Mouse (Mus musculus): ENCODE data around the gene Cntnap5b. TPM values are rescaled to one million over a fixed set of nuclear protein-coding genes. Genes with fewer than 3 reads are reported as not detected.

Cntnap5b gene
- polyA plus RNA-seq, 1 experiment = 56.1 TPM

- no peak for TF ChIP-seq POLR2A (IDR thresholded peaks at IDR 0.05; ENCODE audit: control insufficient read depth, low read depth, low read length)
- no peak for TF ChIP-seq CTCF (IDR thresholded peaks at IDR 0.05; ENCODE audit: control insufficient read depth, insufficient read depth, insufficient replicate concordance, low read depth, low read length)
- Histone ChIP-seq H3K36me3 (ENCODE audit: control insufficient read depth, insufficient read depth, low read length) (no peaks in the 10 kb centered on the region), H3K4me3 (ENCODE audit: control insufficient read depth, low read depth, low read length) (no peak overlapping the region), H3K27ac (ENCODE audit: control insufficient read depth, insufficient read depth, low read depth, low read length) (no peak overlapping the region), H3K4me1 (ENCODE audit: control insufficient read depth, insufficient read depth, low read length) (no peaks in the 10 kb centered on the region), H3K27me3 (ENCODE audit: control insufficient read depth, insufficient read depth, low read length) (no peaks in the 10 kb centered on the region)
Measured at GRCm38 (mm10) chr1:100394034-100394433, 621.5 kb downstream of the Cntnap5b start.

DNA sequence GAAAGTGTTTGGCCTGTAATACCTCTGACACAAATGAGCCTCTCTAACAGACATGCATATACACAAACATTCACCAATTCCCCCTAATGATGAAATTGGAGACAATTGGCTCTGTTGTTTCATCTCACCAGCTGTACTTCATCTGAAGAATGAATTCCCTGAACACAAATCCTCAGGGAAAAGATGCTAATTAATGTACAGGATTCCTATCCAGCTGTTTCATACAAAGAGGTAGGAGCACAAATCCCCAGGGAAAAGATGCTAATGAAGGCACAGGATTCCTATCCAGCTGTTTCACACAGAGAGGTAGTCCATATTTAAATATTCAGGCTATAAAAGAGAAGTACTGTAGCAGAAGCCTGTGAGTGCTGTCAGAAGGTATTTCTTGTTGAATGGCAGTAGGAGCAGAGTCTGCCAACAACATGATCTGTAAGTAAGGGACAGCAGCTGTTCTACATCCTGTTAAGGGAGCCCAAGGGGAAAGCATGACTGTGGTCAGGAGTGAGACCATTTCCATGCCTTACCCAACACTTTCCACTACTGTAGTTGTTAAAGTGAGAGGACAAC, 644.2 kb downstream of the Cntnap5b start:
- no peaks in the 10 kb centered on the region for H3K27me3 ChIP-seq (ENCODE audit: control insufficient read depth, insufficient read depth, low read length)
- H3K27ac ChIP-seq (ENCODE audit: control insufficient read depth, insufficient read depth, low read depth, low read length) = no peak overlapping the region
- no peaks in the 10 kb centered on the region for H3K36me3 ChIP-seq (ENCODE audit: control insufficient read depth, insufficient read depth, low read length)
- H3K4me3 ChIP-seq (ENCODE audit: control insufficient read depth, low read depth, low read length) = no peak overlapping the region
- TF ChIP-seq POLR2A (IDR thresholded peaks at IDR 0.05; ENCODE audit: control insufficient read depth, low read depth, low read length) (no peak), CTCF (IDR thresholded peaks at IDR 0.05; ENCODE audit: control insufficient read depth, insufficient read depth, insufficient replicate concordance, low read depth, low read length) (no peak)
- H3K4me1 ChIP-seq (ENCODE audit: control insufficient read depth, insufficient read depth, low read length) = no peaks in the 10 kb centered on the region

GRCm38 (mm10) chr1:100430038-100430774, 657.6 kb downstream of the Cntnap5b start:
- Histone ChIP-seq H3K27me3 (ENCODE audit: control insufficient read depth, insufficient read depth, low read length) (no peaks in the 10 kb centered on the region), H3K4me3 (ENCODE audit: control insufficient read depth, low read depth, low read length) (no peak overlapping the region), H3K27ac (ENCODE audit: control insufficient read depth, insufficient read depth, low read depth, low read length) (no peak overlapping the region), H3K36me3 (ENCODE audit: control insufficient read depth, insufficient read depth, low read length) (no peaks in the 10 kb centered on the region), H3K4me1 (ENCODE audit: control insufficient read depth, insufficient read depth, low read length) (no peaks in the 10 kb centered on the region)
- no peak for TF ChIP-seq POLR2A (IDR thresholded peaks at IDR 0.05; ENCODE audit: control insufficient read depth, low read depth, low read length)

- Histone ChIP-seq H3K27ac (ENCODE audit: control insufficient read depth, insufficient read depth, low read depth, low read length) (no peak overlapping the region), H3K4me1 (ENCODE audit: control insufficient read depth, insufficient read depth, low read length) (no peaks in the 10 kb centered on the region), H3K36me3 (ENCODE audit: control insufficient read depth, insufficient read depth, low read length) (no peaks in the 10 kb centered on the region), H3K4me3 (ENCODE audit: control insufficient read depth, low read depth, low read length) (no peak overlapping the region), H3K27me3 (ENCODE audit: control insufficient read depth, insufficient read depth, low read length) (no peaks in the 10 kb centered on the region)
- no peak for TF ChIP-seq POLR2A (IDR thresholded peaks at IDR 0.05; ENCODE audit: control insufficient read depth, low read depth, low read length)
- TF ChIP-seq CTCF (IDR thresholded peaks at IDR 0.05; ENCODE audit: control insufficient read depth, insufficient read depth, insufficient replicate concordance, low read depth, low read length) = no peak
Measured at GRCm38 (mm10) chr1:100463877-100464276, 691.3 kb downstream of the Cntnap5b start.

DNA sequence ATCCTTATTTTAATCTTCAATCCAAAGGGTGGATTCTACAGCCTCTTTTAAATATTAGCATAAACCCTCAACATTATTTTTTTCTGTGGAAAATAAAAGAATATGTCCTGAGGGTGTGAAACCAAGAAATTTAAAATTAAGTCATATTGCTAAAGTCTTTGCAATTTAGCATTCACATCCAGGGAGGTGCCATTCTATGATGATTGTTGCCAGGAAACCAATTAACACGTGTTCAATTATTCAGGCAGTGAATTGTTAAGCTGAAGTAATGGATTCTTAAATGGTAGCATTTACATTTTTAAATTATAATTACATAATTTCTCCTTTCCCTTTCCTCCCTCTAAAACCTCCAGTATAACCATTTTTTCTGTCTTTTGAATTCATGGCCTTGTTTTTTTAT, 692.7 kb downstream of the Cntnap5b start:
- Histone ChIP-seq H3K27ac (ENCODE audit: control insufficient read depth, insufficient read depth, low read depth, low read length) (no peak overlapping the region), H3K36me3 (ENCODE audit: control insufficient read depth, insufficient read depth, low read length) (no peaks in the 10 kb centered on the region), H3K27me3 (ENCODE audit: control insufficient read depth, insufficient read depth, low read length) (no peaks in the 10 kb centered on the region), H3K4me1 (ENCODE audit: control insufficient read depth, insufficient read depth, low read length) (no peaks in the 10 kb centered on the region), H3K4me3 (ENCODE audit: control insufficient read depth, low read depth, low read length) (no peak overlapping the region)
- TF ChIP-seq POLR2A (IDR thresholded peaks at IDR 0.05; ENCODE audit: control insufficient read depth, low read depth, low read length) (no peak), CTCF (IDR thresholded peaks at IDR 0.05; ENCODE audit: control insufficient read depth, insufficient read depth, insufficient replicate concordance, low read depth, low read length) (no peak)

DNA sequence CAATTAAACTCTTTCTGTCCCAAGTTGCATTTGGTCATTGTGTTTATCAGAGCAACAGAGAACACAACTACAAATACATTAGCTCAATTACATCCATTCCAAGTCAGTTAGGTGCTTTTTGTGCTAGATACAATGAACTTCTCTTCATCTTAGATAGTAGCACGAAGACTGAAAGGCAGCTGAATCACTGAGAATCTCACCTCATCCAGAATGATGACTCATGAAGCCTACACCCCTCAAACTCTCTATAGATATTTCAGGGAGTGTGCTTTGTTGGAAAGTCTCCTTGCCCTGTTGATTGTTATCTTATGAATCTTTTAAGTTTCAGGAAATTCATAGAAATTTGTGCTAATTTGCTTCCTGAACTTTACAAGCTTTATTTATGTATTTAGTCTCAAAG, 695.0 kb downstream of the Cntnap5b start:
- Histone ChIP-seq H3K27me3 (ENCODE audit: control insufficient read depth, insufficient read depth, low read length) (no peaks in the 10 kb centered on the region), H3K27ac (ENCODE audit: control insufficient read depth, insufficient read depth, low read depth, low read length) (no peak overlapping the region), H3K36me3 (ENCODE audit: control insufficient read depth, insufficient read depth, low read length) (no peaks in the 10 kb centered on the region), H3K4me1 (ENCODE audit: control insufficient read depth, insufficient read depth, low read length) (no peaks in the 10 kb centered on the region), H3K4me3 (ENCODE audit: control insufficient read depth, low read depth, low read length) (no peak overlapping the region)
- no peak for TF ChIP-seq CTCF (IDR thresholded peaks at IDR 0.05; ENCODE audit: control insufficient read depth, insufficient read depth, insufficient replicate concordance, low read depth, low read length)
- no peak for TF ChIP-seq POLR2A (IDR thresholded peaks at IDR 0.05; ENCODE audit: control insufficient read depth, low read depth, low read length)

DNA sequence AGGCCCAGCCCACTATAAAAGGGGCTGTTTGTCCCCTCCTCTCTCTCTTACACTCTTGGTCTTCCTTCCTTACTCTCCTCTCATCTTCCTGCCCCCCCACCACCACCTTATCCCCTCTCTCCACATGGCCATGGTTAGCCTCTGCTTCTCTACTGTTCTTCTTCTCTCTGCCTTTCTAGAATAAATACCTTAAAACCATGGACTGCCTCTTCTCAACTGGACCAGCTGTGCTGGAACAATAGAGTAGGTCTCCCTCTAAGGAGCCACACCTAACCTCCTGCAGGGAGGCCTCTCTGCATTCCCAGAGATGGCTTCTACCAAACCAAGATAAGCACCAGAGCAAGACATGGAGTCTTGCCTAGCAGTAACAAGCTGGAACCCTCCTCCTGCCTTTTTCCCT, 737.3 kb downstream of the Cntnap5b start:
- Histone ChIP-seq H3K27me3 (ENCODE audit: control insufficient read depth, insufficient read depth, low read length) (no peaks in the 10 kb centered on the region), H3K36me3 (ENCODE audit: control insufficient read depth, insufficient read depth, low read length) (no peaks in the 10 kb centered on the region), H3K27ac (ENCODE audit: control insufficient read depth, insufficient read depth, low read depth, low read length) (no peak overlapping the region), H3K4me1 (ENCODE audit: control insufficient read depth, insufficient read depth, low read length) (no peaks in the 10 kb centered on the region), H3K4me3 (ENCODE audit: control insufficient read depth, low read depth, low read length) (no peak overlapping the region)
- TF ChIP-seq CTCF (IDR thresholded peaks at IDR 0.05; ENCODE audit: control insufficient read depth, insufficient read depth, insufficient replicate concordance, low read depth, low read length) (no peak), POLR2A (IDR thresholded peaks at IDR 0.05; ENCODE audit: control insufficient read depth, low read depth, low read length) (no peak)
